Mouse (Mus musculus): ENCODE data around the gene Acta2.

The Acta2 gene

GRCm38 (mm10) chr19:34270106-34270726, 14.8 kb upstream of the Acta2 start:
- DNase-seq (ENCODE audit: low read depth, low spot score): no peak

GRCm38 (mm10) chr19:34268991-34269390, 13.6 kb upstream of the Acta2 start:
- DNase-seq (ENCODE audit: low read depth, low spot score): no peak

- DNase-seq (ENCODE audit: low read depth, low spot score): no peak
These were observed 10.3 kb upstream of the Acta2 start for GRCm38 (mm10) chr19:34265604-34266193.

GRCm38 (mm10) chr19:34262273-34262974, 7.0 kb upstream of the Acta2 start:
- DNase-seq (ENCODE audit: low read depth, low spot score): no peak

- DNase-seq (ENCODE audit: low read depth, low spot score): no peak
These were observed 1.5 kb upstream of the Acta2 start for GRCm38 (mm10) chr19:34256936-34257335.

GRCm38 (mm10) chr19:34256149-34256548, 759 bp upstream of the Acta2 start:
- no peak for DNase-seq (ENCODE audit: low read depth, low spot score)

GRCm38 (mm10) chr19:34254101-34254879, 1.1 kb downstream of the Acta2 start:
- DNase-seq (ENCODE audit: low read depth, low spot score): no peak

GRCm38 (mm10) chr19:34252450-34252849, 2.9 kb downstream of the Acta2 start:
- no peak for DNase-seq (ENCODE audit: low read depth, low spot score)

GRCm38 (mm10) chr19:34251900-34252299, 3.5 kb downstream of the Acta2 start:
- DNase-seq (ENCODE audit: low read depth, low spot score): no peak

GRCm38 (mm10) chr19:34250621-34251020, 4.8 kb downstream of the Acta2 start:
- no peak for DNase-seq (ENCODE audit: low read depth, low spot score)

GRCm38 (mm10) chr19:34248558-34248957, 6.8 kb downstream of the Acta2 start:
- DNase-seq (ENCODE audit: low read depth, low spot score): no peak

GRCm38 (mm10) chr19:34244056-34244455, 11.3 kb downstream of the Acta2 start:
- DNase-seq (ENCODE audit: low read depth, low spot score): peak; percentile 54

GRCm38 (mm10) chr19:34242925-34243324, 12.5 kb downstream of the Acta2 start:
- no peak for DNase-seq (ENCODE audit: low read depth, low spot score)

- DNase-seq (ENCODE audit: low read depth, low spot score): peak; percentile 17
These were observed 14.0 kb downstream of the Acta2 start for GRCm38 (mm10) chr19:34241247-34241915.

- DNase-seq (ENCODE audit: low read depth, low spot score): no peak
These were observed 14.9 kb downstream of the Acta2 start for GRCm38 (mm10) chr19:34240273-34241039.

- DNase-seq (ENCODE audit: low read depth, low spot score): no peak
These were observed 17.6 kb downstream of the Acta2 start for GRCm38 (mm10) chr19:34237746-34238145.

- DNase-seq (ENCODE audit: low read depth, low spot score): no peak
These were observed 19.3 kb downstream of the Acta2 start for GRCm38 (mm10) chr19:34236049-34236448.

GRCm38 (mm10) chr19:34233944-34234343, 21.4 kb downstream of the Acta2 start:
- no peak for DNase-seq (ENCODE audit: low read depth, low spot score)

GRCm38 (mm10) chr19:34232326-34232725, 23.1 kb downstream of the Acta2 start:
- DNase-seq (ENCODE audit: low read depth, low spot score): no peak

- DNase-seq (ENCODE audit: low read depth, low spot score): no peak
These were observed 23.8 kb downstream of the Acta2 start for GRCm38 (mm10) chr19:34231596-34231995.

GRCm38 (mm10) chr19:34222805-34223204, 32.6 kb downstream of the Acta2 start:
- no peak for DNase-seq (ENCODE audit: low read depth, low spot score)
